Mouse (Mus musculus) liver, postnatal 0 days (tissue): ENCODE data around the gene Polr2g. TPM values are rescaled to one million over a fixed set of nuclear protein-coding genes. Genes with fewer than 3 reads are reported as not detected.

Source experiments
- ATAC-seq: fragments of 200-750 bp; cut with Nextera tagmentation; 2 replicates; pipeline ENCODE4 v1.8.0; 2017; ENCODE audit warnings: mild to moderate bottlenecking, moderate library complexity
- DNase-seq: peaks from one replicate; pipeline ENCODE4 v3.0.0-alpha.2; 2016
- H3K27ac ChIP-seq: fragments of 300-500 bp; sonication (generic); 2 replicates; pipeline ENCODE4 v1.5.1; 2014; ENCODE audit warnings: antibody characterized with exemption, moderate library complexity, mild to moderate bottlenecking, low read depth
- H3K27me3 ChIP-seq: fragments of 300-500 bp; sonication (generic); 2 replicates; pipeline ENCODE4 v1.6.1; 2014; ENCODE audit warnings: low read length, control low read depth, mixed read lengths; ENCODE audit not compliant: insufficient read depth
- H3K36me3 ChIP-seq: fragments of 300-500 bp; sonication (generic); replicated peaks from 2 replicates; pipeline ENCODE4 v1.6.1; 2014; ENCODE audit warnings: mild to moderate bottlenecking, control low read depth, low read length, moderate library complexity, mixed read lengths; ENCODE audit not compliant: insufficient read depth
- H3K4me1 ChIP-seq: fragments of 300-500 bp; sonication (generic); 2 replicates; pipeline ENCODE4 v1.6.1; 2014; ENCODE audit warnings: antibody characterized with exemption, mild to moderate bottlenecking, control low read depth; ENCODE audit not compliant: insufficient read depth
- H3K4me2 ChIP-seq: fragments of 300-500 bp; sonication (generic); 2 replicates; pipeline ENCODE4 v1.6.1; 2014; ENCODE audit warnings: low read depth, mild to moderate bottlenecking, low read length, moderate library complexity, mixed read lengths
- H3K4me3 ChIP-seq: fragments of 300-500 bp; sonication (generic); 2 replicates; pipeline ENCODE4 v1.5.1; 2014; ENCODE audit warnings: low read depth, low read length
- H3K9ac ChIP-seq: fragments of 300-500 bp; sonication (generic); replicated peaks from 2 replicates; pipeline ENCODE4 v1.6.1; 2014; ENCODE audit warnings: mild to moderate bottlenecking, moderate library complexity
- H3K9me3 ChIP-seq: fragments of 300-500 bp; sonication (generic); 2 replicates; pipeline ENCODE4 v1.6.1; 2016; ENCODE audit warnings: mild to moderate bottlenecking, control low read depth, low read length, mixed read lengths
- CTCF ChIP-seq: sonication (generic); IDR thresholded peaks from 2 replicates; pipeline ENCODE4 v1.5.1; 2016; ENCODE audit warnings: antibody characterized with exemption, low read depth
- EP300 ChIP-seq: IDR thresholded peaks from 2 replicates; pipeline ENCODE4 v1.6.1; 2016; ENCODE audit warnings: antibody characterized with exemption, low read depth, mild to moderate bottlenecking
- WGBS: fragments of 180-500 bp; shearing (Covaris S2); extraction: QIAGEN DNeasy Blood & Tissue Kit; methylation state at CpG from one replicate; pipeline ENCODE4 v1.1.7; 2014; ENCODE audit not compliant: insufficient replicate concordance; 5-methylcytosine and 5-hydroxymethylcytosine counted together
- polyA plus RNA-seq: library from polyadenylated mRNA; unstranded; fragments of >200 nt; fragmentation: Nextera tagmentation; extraction: Ambion mirVana; gene quantifications from 2 replicates; pipeline ENCODE4 v1.2.1, GENCODE M21; 2015

Polr2g gene
- polyA plus RNA-seq, 1 experiment from 2014 or later, result 63.3 TPM

DNA sequence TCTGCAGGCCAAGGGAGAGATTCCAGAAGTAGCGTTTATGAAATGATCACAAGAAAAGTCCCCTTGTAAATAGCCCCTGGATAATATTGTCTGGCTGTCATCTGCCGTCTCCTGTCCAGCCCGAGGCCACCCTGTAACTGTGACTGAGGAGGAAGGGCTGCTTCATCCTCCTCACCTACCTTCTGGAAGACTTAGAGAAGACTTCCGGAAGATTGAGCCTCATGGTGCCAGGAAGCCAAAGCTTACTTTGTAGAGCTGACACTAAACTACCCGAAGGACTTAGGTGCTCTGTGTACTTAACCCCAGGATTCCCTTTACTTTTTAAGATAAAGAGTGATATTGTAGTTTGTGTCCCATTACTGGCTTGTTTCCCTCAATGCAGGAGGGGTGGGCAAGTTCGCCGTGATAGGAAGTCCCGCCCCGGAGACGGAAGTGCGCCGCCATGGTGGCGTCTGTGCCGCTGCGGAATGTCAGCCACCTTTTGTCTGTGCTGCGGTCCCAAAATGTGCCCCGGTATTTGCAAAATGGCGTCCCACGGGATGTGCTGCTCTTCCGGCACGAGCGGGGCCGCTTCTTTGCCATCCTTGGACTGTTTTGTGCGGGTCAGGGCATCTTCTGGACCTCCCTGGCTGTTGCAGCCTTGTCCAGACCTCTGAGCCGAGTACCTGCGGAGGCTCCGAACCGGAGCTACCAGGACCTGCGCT, 27.7 kb downstream of the Polr2g start, which contains the start of gene Tmem223:
Gene Tmem223 (plus strand): TSS at position 430 of the 704 bp plus-strand sequence.
- H3K4me2 ChIP-seq, result peak within 1 kb of the TSS; percentile 85
- peaks cover 31% of the 10 kb centered on the region for H3K4me1 ChIP-seq
- peak within 1 kb of the TSS; percentile 80 for H3K27ac ChIP-seq
- peaks cover 53% of the 10 kb centered on the region for H3K36me3 ChIP-seq
- 21% methylated on average over 29 of the region's 29 CpGs for WGBS
- H3K4me3 ChIP-seq, result peak within 1 kb of the TSS; percentile 80
- ATAC-seq (peak; percentile 37), DNase-seq (peak; percentile 86)
- no peaks in the 10 kb centered on the region for H3K9me3 ChIP-seq
- peak within 1 kb of the TSS; percentile 86 for H3K9ac ChIP-seq
- TF ChIP-seq CTCF (peak; percentile 32; the same call in 1 of the 2 replicates), EP300 (no peak)
- H3K27me3 ChIP-seq, result no peaks in the 10 kb centered on the region

DNA sequence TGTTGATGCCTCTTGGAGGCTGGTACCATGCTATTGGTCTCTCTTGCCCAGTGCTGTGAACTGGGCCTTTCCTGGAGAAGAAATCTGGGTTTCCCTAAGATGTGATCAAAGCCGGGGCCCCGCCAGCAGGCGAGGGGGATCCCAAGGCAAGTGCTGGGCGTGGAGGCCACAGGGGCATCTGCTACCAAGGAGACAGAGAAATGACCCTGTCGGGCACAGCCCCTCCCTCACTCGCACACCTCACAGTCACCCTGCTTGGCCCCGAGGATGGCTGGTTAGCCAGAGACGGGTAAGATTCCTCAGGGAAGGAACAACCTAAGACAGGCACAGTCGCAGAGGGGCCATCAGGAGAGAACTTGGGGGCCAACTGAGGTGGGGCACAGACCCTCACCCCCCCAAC, 32.8 kb downstream of the Polr2g start:
- 93% methylated on average over 9 of the region's 9 CpGs for WGBS
- TF ChIP-seq EP300 (no peak), CTCF (no peak)
- no peak overlapping the region for H3K27ac ChIP-seq
- H3K36me3 ChIP-seq, result peaks cover 82% of the 10 kb centered on the region
- H3K4me1 ChIP-seq, result peaks cover 4% of the 10 kb centered on the region; the same call in 1 of the 2 replicates
- ATAC-seq (no peak), DNase-seq (no peak)
- H3K4me3 ChIP-seq, result no peak overlapping the region
- no peaks in the 10 kb centered on the region for H3K27me3 ChIP-seq
- no peak overlapping the region for H3K9ac ChIP-seq
- no peaks in the 10 kb centered on the region; the same call in 1 of the 2 replicates for H3K9me3 ChIP-seq
- no peak overlapping the region for H3K4me2 ChIP-seq

DNA sequence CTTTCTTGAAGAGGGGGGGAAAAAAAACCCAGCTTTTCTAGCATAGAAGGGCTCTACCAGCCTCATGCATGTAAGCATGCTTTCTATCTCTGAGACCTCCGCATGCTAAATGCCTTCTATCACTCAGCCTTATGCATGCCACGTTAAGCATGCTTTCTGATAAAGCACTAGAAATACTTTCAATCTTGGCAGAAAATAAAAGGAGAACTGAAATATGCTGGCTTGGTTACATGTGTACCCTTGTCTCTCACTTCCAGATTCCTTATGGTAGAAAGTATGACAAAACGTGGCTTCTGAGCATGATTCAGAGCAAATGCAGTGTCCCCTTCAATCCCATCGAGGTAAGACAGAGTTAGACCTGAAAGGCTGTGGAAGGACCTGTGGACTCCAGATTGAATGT, 35.1 kb downstream of the Polr2g start:
- H3K36me3 ChIP-seq, result peaks cover 62% of the 10 kb centered on the region

GRCm38 (mm10) chr19:8760757-8761156, 37.6 kb downstream of the Polr2g start:
- Histone ChIP-seq H3K4me2 (no peak overlapping the region), H3K4me3 (no peak overlapping the region)
- 93% methylated on average over 2 of the region's 2 CpGs for WGBS

More for the DNA sequence above, 35.1 kb downstream of the Polr2g start:
- TF ChIP-seq EP300 (no peak), CTCF (no peak)
- Histone ChIP-seq H3K4me2 (no peak overlapping the region), H3K4me1 (peaks cover 10% of the 10 kb centered on the region), H3K4me3 (no peak overlapping the region), H3K27me3 (no peaks in the 10 kb centered on the region), H3K9me3 (no peaks in the 10 kb centered on the region; the same call in 1 of the 2 replicates), H3K9ac (no peak overlapping the region), H3K27ac (no peak overlapping the region)
- DNase-seq (no peak), ATAC-seq (no peak)
- WGBS, result 85% methylated on average over 4 of the region's 4 CpGs

GRCm38 (mm10) chr19:8758899-8759298, 39.5 kb downstream of the Polr2g start:
- DNase-seq (no peak), ATAC-seq (no peak)
- Histone ChIP-seq H3K4me1 (peaks cover 27% of the 10 kb centered on the region), H3K4me2 (peak overlapping the region; percentile 86), H3K9me3 (no peaks in the 10 kb centered on the region), H3K36me3 (peaks cover 36% of the 10 kb centered on the region), H3K27me3 (no peaks in the 10 kb centered on the region), H3K4me3 (peak overlapping the region; percentile 94; the same call in 1 of the 2 replicates), H3K9ac (peak overlapping the region; percentile 97; the same call in 1 of the 2 replicates), H3K27ac (0 out of 2 replicates have a peak overlapping the region, but pooled peaks have one; percentile 5)
- TF ChIP-seq CTCF, result no peak
- no peak for TF ChIP-seq EP300
- WGBS, result 43% methylated on average over 2 of the region's 2 CpGs

More at GRCm38 (mm10) chr19:8760757-8761156, 37.6 kb downstream of the Polr2g start:
- H3K9ac ChIP-seq, result no peak overlapping the region
- H3K27me3 ChIP-seq, result no peaks in the 10 kb centered on the region
- DNase-seq (no peak), ATAC-seq (no peak)
- TF ChIP-seq EP300 (no peak), CTCF (peak; percentile 45)
- H3K9me3 ChIP-seq, result no peaks in the 10 kb centered on the region; the same call in 1 of the 2 replicates
- peaks cover 19% of the 10 kb centered on the region for H3K4me1 ChIP-seq
- peaks cover 39% of the 10 kb centered on the region for H3K36me3 ChIP-seq
- no peak overlapping the region for H3K27ac ChIP-seq

DNA sequence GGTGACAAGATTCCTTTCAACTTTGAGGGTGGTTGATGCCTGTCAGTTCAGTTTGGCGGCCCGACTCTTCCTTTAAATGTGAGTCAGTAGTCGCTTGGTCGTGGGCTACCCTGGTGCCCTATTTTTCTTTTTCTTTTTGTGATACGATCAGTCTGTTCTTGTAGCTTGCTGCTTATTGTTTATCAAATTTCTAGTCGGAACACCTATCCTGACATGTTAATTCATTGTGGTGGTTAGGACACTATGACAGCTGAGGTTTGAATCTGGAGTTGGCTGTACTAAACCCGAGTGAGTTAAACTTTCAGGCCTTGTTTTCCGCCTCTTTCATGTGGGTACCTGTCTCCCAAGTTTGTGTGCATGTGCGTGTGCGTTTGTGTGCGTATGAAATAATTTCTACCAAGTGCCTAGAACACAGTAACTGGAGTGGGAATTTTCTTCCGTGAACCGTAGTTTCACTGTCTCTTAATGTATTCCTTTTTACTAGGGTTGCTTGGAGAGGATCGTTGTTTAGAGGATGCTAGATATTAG, 40.8 kb downstream of the Polr2g start:
- Histone ChIP-seq H3K27me3 (no peaks in the 10 kb centered on the region), H3K27ac (peak overlapping the region; percentile 94), H3K4me3 (peak overlapping the region; percentile 94), H3K36me3 (peaks cover 34% of the 10 kb centered on the region), H3K4me1 (peaks cover 27% of the 10 kb centered on the region), H3K9me3 (no peaks in the 10 kb centered on the region), H3K9ac (peak overlapping the region; percentile 97), H3K4me2 (peak overlapping the region; percentile 86)
- ATAC-seq (no peak), DNase-seq (no peak)
- WGBS, result 2% methylated on average over 14 of the region's 14 CpGs
- TF ChIP-seq CTCF (no peak), EP300 (no peak)
